Mouse (Mus musculus) spleen, adult 2 months (tissue): ENCODE results near the gene Rad9a. TPM values are rescaled to one million over a fixed set of nuclear protein-coding genes. Genes with fewer than 3 reads are reported as not detected.

Experiments used
- DNase-seq, 2 experiments: peaks; one replicate each; pipeline versions ENCODE4 v3.0.0 to v3.0.0-alpha.2; 2012 to 2021; ENCODE audit warnings: low spot score in 2 of 2, low read depth in 1 of 2
- H3K27ac ChIP-seq: fragments of 200-500 bp; 2 replicates; pipeline ENCODE4 v1.5.1; 2012; ENCODE audit warnings: low read length, inconsistent platforms; ENCODE audit not compliant: insufficient read depth
- H3K27me3 ChIP-seq: fragments of 200-500 bp; 2 replicates; pipeline ENCODE4 v1.6.1; 2012; ENCODE audit warnings: mild to moderate bottlenecking, moderate library complexity, low read length, inconsistent platforms; ENCODE audit not compliant: control insufficient read depth, insufficient read depth
- H3K36me3 ChIP-seq: fragments of 200-500 bp; 2 replicates; pipeline ENCODE4 v1.6.1; 2012; ENCODE audit warnings: mild to moderate bottlenecking, low read length, inconsistent platforms; ENCODE audit not compliant: control insufficient read depth, insufficient read depth
- H3K4me1 ChIP-seq: fragments of 200-500 bp; 2 replicates; pipeline ENCODE4 v1.6.1; 2011; ENCODE audit warnings: inconsistent platforms; ENCODE audit not compliant: control insufficient read depth, insufficient read depth, insufficient read length
- H3K4me3 ChIP-seq: fragments of 200-500 bp; 2 replicates; pipeline ENCODE4 v1.5.1; 2011; ENCODE audit warnings: mild to moderate bottlenecking, inconsistent platforms; ENCODE audit not compliant: insufficient read depth, insufficient read length; ENCODE audit errors: extremely low read depth
- CTCF ChIP-seq: fragments of 200-500 bp; IDR thresholded peaks from 2 replicates; pipeline ENCODE4 v1.5.1; 2011; ENCODE audit warnings: mild to moderate bottlenecking, inconsistent platforms; ENCODE audit not compliant: insufficient read depth, insufficient read length, insufficient replicate concordance; ENCODE audit errors: extremely low read depth
- POLR2A ChIP-seq: fragments of 200-500 bp; IDR thresholded peaks from 2 replicates; pipeline ENCODE4 v1.6.1; 2011; ENCODE audit warnings: low read depth, low read length, inconsistent platforms
- WGBS: fragments of 180-500 bp; shearing (Covaris S2); methylation state at CpG from one replicate; pipeline ENCODE4 v1.1.7; 2018; 5-methylcytosine and 5-hydroxymethylcytosine counted together
- polyA plus RNA-seq: library from polyadenylated mRNA; depleted of rRNA; stranded (reverse); fragments of >200 nt; gene quantifications from 2 replicates; pipeline ENCODE4 v1.2.3, GENCODE M21; 2012

Rad9a gene
- polyA plus RNA-seq, 1 experiment = 53.1 TPM

GRCm38 (mm10) chr19:4204889-4205288, 3.4 kb upstream of the Rad9a start:
- H3K4me3 ChIP-seq = peak overlapping the region; percentile 27; the same call in 1 of the 2 replicates
- H3K27me3 ChIP-seq = no peaks in the 10 kb centered on the region
- 55% methylated on average over 4 of the region's 4 CpGs for WGBS
- H3K4me1 ChIP-seq = peaks cover 38% of the 10 kb centered on the region
- peak overlapping the region; percentile 88 for H3K27ac ChIP-seq
- TF ChIP-seq POLR2A = no peak
- no peak for TF ChIP-seq CTCF
- H3K36me3 ChIP-seq = no peaks in the 10 kb centered on the region; the same call in 1 of the 2 replicates
- no peak for DNase-seq

- H3K4me3 ChIP-seq = peak overlapping the region; percentile 27; the same call in 1 of the 2 replicates
- no peaks in the 10 kb centered on the region for H3K27me3 ChIP-seq
- DNase-seq = peak in 1 of 2 experiments; percentile 61
- TF ChIP-seq CTCF = no peak
- peak; percentile 65 for TF ChIP-seq POLR2A
- H3K36me3 ChIP-seq = no peaks in the 10 kb centered on the region; the same call in 1 of the 2 replicates
- 7% methylated on average over 13 of the region's 13 CpGs for WGBS
- peaks cover 35% of the 10 kb centered on the region for H3K4me1 ChIP-seq
- peak overlapping the region; percentile 88 for H3K27ac ChIP-seq
Observed at GRCm38 (mm10) chr19:4203604-4204326, 2.3 kb upstream of the Rad9a start.

GRCm38 (mm10) chr19:4203148-4203547, 1.7 kb upstream of the Rad9a start:
- 23% methylated on average over 3 of the region's 3 CpGs for WGBS
- no peak for DNase-seq
- no peak overlapping the region for H3K4me3 ChIP-seq
- no peak for TF ChIP-seq CTCF
- no peak for TF ChIP-seq POLR2A
- peaks cover 33% of the 10 kb centered on the region for H3K4me1 ChIP-seq
- H3K27ac ChIP-seq = peak overlapping the region; percentile 88
- no peaks in the 10 kb centered on the region for H3K27me3 ChIP-seq
- H3K36me3 ChIP-seq = peaks cover under 1% of the 10 kb centered on the region; the same call in 1 of the 2 replicates

GRCm38 (mm10) chr19:4202149-4202548, 687 bp upstream of the Rad9a start:
- peaks cover 4% of the 10 kb centered on the region; the same call in 1 of the 2 replicates for H3K36me3 ChIP-seq
- TF ChIP-seq CTCF (no peak), POLR2A (no peak)
- peak overlapping the region; percentile 86 for H3K4me3 ChIP-seq
- H3K27ac ChIP-seq = peak overlapping the region; percentile 88
- 64% methylated on average over 7 of the region's 7 CpGs for WGBS
- H3K27me3 ChIP-seq = no peaks in the 10 kb centered on the region
- peaks cover 33% of the 10 kb centered on the region for H3K4me1 ChIP-seq
- DNase-seq = no peak

- H3K4me1 ChIP-seq = peaks cover 29% of the 10 kb centered on the region; the same call in 1 of the 2 replicates
- TF ChIP-seq CTCF = no peak
- TF ChIP-seq POLR2A = no peak
- H3K27ac ChIP-seq = no peak overlapping the region; the same call in 1 of the 2 replicates
- no peaks in the 10 kb centered on the region for H3K27me3 ChIP-seq
- peaks cover 40% of the 10 kb centered on the region for H3K36me3 ChIP-seq
- no peak overlapping the region for H3K4me3 ChIP-seq
- WGBS = 87% methylated on average over 3 of the region's 3 CpGs
- no peak for DNase-seq
Observed at GRCm38 (mm10) chr19:4197180-4197579, 4.3 kb downstream of the Rad9a start.

GRCm38 (mm10) chr19:4196548-4196947, 4.9 kb downstream of the Rad9a start:
- Histone ChIP-seq H3K27me3 (no peaks in the 10 kb centered on the region), H3K27ac (peak overlapping the region; percentile 11; the same call in 1 of the 2 replicates), H3K4me3 (no peak overlapping the region), H3K36me3 (peaks cover 40% of the 10 kb centered on the region), H3K4me1 (peaks cover 23% of the 10 kb centered on the region; the same call in 1 of the 2 replicates)
- TF ChIP-seq CTCF = no peak
- no peak for TF ChIP-seq POLR2A
- WGBS = 19% methylated on average over 5 of the region's 5 CpGs
- no peak for DNase-seq

- H3K27me3 ChIP-seq = no peaks in the 10 kb centered on the region
- WGBS = 49% methylated on average over 2 of the region's 2 CpGs
- no peak for DNase-seq
- peaks cover 40% of the 10 kb centered on the region for H3K36me3 ChIP-seq
- H3K4me3 ChIP-seq = no peak overlapping the region
- H3K27ac ChIP-seq = peak overlapping the region; percentile 11; the same call in 1 of the 2 replicates
- peaks cover 23% of the 10 kb centered on the region; the same call in 1 of the 2 replicates for H3K4me1 ChIP-seq
- TF ChIP-seq CTCF = no peak
- TF ChIP-seq POLR2A = no peak
Observed at GRCm38 (mm10) chr19:4196048-4196447, 5.4 kb downstream of the Rad9a start.
